Mouse (Mus musculus) myocyte (in vitro differentiated cells): ENCODE data around the gene Ccdc144b.

ENCODE experiments used
- CEBPB ChIP-seq: IDR thresholded peaks from 2 replicates; pipeline ENCODE4 v1.6.1; 2011; ENCODE audit warnings: mild to moderate bottlenecking, moderate library complexity; ENCODE audit not compliant: poor library complexity, insufficient read depth, severe bottlenecking
- E2F4 ChIP-seq: IDR thresholded peaks from one replicate; pipeline ENCODE4 v1.6.1; 2011; ENCODE audit warnings: mild to moderate bottlenecking, control low read depth, moderate library complexity; ENCODE audit not compliant: insufficient read depth
- MAX ChIP-seq: IDR thresholded peaks from one replicate; pipeline ENCODE4 v1.6.1; 2011; ENCODE audit warnings: low read depth, mild to moderate bottlenecking, control low read depth
- MYOG ChIP-seq, 3 experiments: IDR thresholded peaks; one replicate each; pipeline ENCODE4 v1.6.1; 2011; ENCODE audit warnings: control low read depth in 2 of 3, low read depth in 2 of 3, mild to moderate bottlenecking in 2 of 3; ENCODE audit not compliant: insufficient read length in 2 of 3, control insufficient read depth in 1 of 3, insufficient read depth in 1 of 3
- POLR2A ChIP-seq: IDR thresholded peaks from one replicate; pipeline ENCODE4 v1.6.1; 2011; ENCODE audit warnings: low read depth, mild to moderate bottlenecking, control low read depth, moderate library complexity; ENCODE audit not compliant: insufficient read length
- POLR2AphosphoS2 ChIP-seq: IDR thresholded peaks from one replicate; pipeline ENCODE4 v1.6.1; 2011; ENCODE audit warnings: low read depth, control low read depth; ENCODE audit not compliant: insufficient read length
- TCF3 ChIP-seq: IDR thresholded peaks from one replicate; pipeline ENCODE4 v1.6.1; 2011; ENCODE audit warnings: low read depth, control low read depth; ENCODE audit not compliant: insufficient read length
- USF1 ChIP-seq: IDR thresholded peaks from one replicate; pipeline ENCODE4 v1.6.1; 2011; ENCODE audit warnings: low read depth, mild to moderate bottlenecking, control low read depth, moderate library complexity

- no peak for TF ChIP-seq MAX
- TF ChIP-seq MYOG (IDR thresholded peaks at IDR 0.05; ENCODE audit: control insufficient read depth in 1 of 3, insufficient read depth in 1 of 3, insufficient read length in 2 of 3, low read depth in 2 of 3), result no peak
- TF ChIP-seq POLR2AphosphoS2, result no peak
- no peak for TF ChIP-seq POLR2A
- TF ChIP-seq CEBPB, result no peak
- no peak for TF ChIP-seq TCF3
- TF ChIP-seq USF1, result no peak
- no peak for TF ChIP-seq E2F4
Observed at GRCm38 (mm10) chr3:35970441-35970840, 82.9 kb downstream of the Ccdc144b start.
